Mouse (Mus musculus): Measurements from ENCODE around the gene Tnfrsf1a.

The Tnfrsf1a gene

DNA sequence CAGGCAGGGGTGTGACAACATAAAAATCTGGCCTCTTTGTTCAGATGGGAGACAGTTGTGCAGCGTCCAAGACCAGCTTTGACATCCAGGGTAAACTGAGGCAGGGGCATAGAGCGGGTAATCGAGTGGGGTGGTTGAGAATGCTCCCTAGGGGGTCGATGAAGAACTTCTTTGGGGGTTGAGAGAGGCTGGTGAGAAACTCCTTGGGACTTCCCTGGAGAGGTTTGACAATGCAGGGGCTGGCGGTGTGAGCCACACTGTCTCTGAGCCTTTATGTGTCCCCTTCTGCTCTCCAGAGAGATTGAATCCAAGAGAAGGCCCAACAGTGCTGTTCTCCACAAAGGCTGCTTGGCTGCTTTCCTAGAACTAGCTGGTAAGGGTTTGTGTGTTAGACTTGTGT, 40.7 kb downstream of the Tnfrsf1a start:
- DNase-seq = no peak

GRCm38 (mm10) chr6:125405461-125406382, 56.6 kb downstream of the Tnfrsf1a start:
- no peak for DNase-seq

GRCm38 (mm10) chr6:125407224-125407623, 58.1 kb downstream of the Tnfrsf1a start:
- no peak for DNase-seq

- no peak for DNase-seq
These were observed 58.5 kb downstream of the Tnfrsf1a start for GRCm38 (mm10) chr6:125407657-125408056.

GRCm38 (mm10) chr6:125410551-125410950, 61.4 kb downstream of the Tnfrsf1a start:
- DNase-seq = no peak

DNA sequence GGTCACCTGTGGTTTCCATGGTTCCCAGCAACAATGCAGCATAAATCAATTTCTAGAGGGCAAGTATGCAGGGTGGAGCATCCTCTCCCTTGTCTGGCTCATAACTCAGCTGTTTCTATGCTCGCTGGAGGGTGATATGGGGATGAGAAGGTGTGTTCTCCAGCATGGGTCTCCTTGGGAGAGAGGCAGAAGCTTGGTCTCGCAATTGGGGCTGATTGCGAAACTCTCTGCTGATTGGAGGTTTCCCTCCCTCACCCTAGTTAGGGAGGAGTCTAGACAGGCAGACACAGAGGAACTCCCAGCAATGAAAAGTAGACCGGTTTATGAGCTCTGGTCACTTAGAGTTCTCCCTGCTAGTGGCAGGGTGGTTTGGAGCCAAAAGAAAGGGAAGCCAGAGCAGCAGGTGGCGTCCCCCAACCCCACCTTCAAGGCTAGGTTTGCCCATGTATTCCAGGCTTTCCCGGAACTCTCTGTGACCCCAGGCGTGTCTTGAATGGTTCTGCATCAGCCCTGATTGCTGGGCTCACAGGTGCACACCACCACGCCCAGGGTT, 61.9 kb downstream of the Tnfrsf1a start:
- DNase-seq = no peak

GRCm38 (mm10) chr6:125411661-125412060, 62.5 kb downstream of the Tnfrsf1a start:
- DNase-seq = no peak
